Mouse (Mus musculus) bone marrow macrophage, adult 2 months (primary cell): ENCODE data around the gene Drap1.

Source experiments
- CTCF ChIP-seq: IDR thresholded peaks from 2 replicates; pipeline ENCODE4 v1.5.1; 2012; ENCODE audit warnings: low read depth, mild to moderate bottlenecking, low read length, moderate library complexity
- POLR2A ChIP-seq: IDR thresholded peaks from 2 replicates; pipeline ENCODE4 v1.6.1; 2012; ENCODE audit warnings: mild to moderate bottlenecking, low read depth, low read length, borderline replicate concordance

GRCm38 (mm10) chr19:5456922-5457745 lies 32.4 kb upstream of the Drap1 start:
- TF ChIP-seq CTCF (no peak), POLR2A (peak; percentile 57; the same call in 1 of the 2 replicates)
